Mouse (Mus musculus): Measurements from ENCODE around the gene Pcgf2. TPM values are rescaled to one million over a fixed set of nuclear protein-coding genes. Genes with fewer than 3 reads are reported as not detected.

Pcgf2 gene
- polyA plus RNA-seq, 1 experiment = 24.3 TPM

DNA sequence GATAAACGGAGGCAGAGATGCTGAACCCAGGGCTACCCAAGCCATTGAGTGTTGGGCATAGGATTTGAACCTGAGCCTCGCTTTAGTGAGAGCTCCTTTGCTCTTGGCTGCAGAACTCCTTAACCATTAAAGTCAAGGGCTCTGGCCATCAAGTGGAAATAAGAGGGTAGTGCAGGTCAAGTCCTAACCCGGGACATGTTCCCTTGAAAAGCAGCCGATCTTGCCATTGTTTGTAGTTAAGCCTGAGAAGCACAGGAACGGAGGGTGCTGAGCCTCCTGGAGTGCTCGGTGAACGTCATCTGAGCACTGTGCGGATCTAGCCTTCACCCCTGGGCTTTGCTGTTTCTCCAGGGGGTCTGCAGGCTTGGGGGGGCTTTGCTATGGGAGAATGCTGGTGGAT, 22.5 kb downstream of the Pcgf2 start:
- H3K4me2 ChIP-seq (ENCODE audit: low read depth) = no peak overlapping the region
- H3K4me3 ChIP-seq = no peak overlapping the region
- H3ac ChIP-seq (ENCODE audit: control insufficient read depth, insufficient read length) = no peak overlapping the region
- peaks cover 8% of the 10 kb centered on the region for H3K36me3 ChIP-seq (ENCODE audit: control insufficient read depth, insufficient read depth)
- no peaks in the 10 kb centered on the region for H3K79me2 ChIP-seq (ENCODE audit: control insufficient read depth, insufficient read depth)
- TF ChIP-seq MYOG (IDR thresholded peaks at IDR 0.05; ENCODE audit: control insufficient read depth in 1 of 3, insufficient read depth in 1 of 3, insufficient read length in 2 of 3, low read depth in 2 of 3) = no peak
- no peak for TF ChIP-seq MYOD1 (IDR thresholded peaks at IDR 0.05; ENCODE audit: control insufficient read depth in 1 of 3, insufficient read length in 2 of 3, low read depth in 2 of 3)
- no peak for TF ChIP-seq CEBPB (IDR thresholded peaks at IDR 0.05; ENCODE audit: insufficient read depth, poor library complexity, severe bottlenecking)
- no peak for TF ChIP-seq TCF3 (IDR thresholded peaks at IDR 0.05; ENCODE audit: insufficient read length, low read depth)
- no peak for TF ChIP-seq SRF (IDR thresholded peaks at IDR 0.05; ENCODE audit: control insufficient read depth, insufficient read length, low read depth)
- no peak for TF ChIP-seq MAX (IDR thresholded peaks at IDR 0.05; ENCODE audit: low read depth)
- no peak for TF ChIP-seq TCF12 (IDR thresholded peaks at IDR 0.05; ENCODE audit: insufficient read depth, poor library complexity, severe bottlenecking)
- no peak for TF ChIP-seq E2F4 (IDR thresholded peaks at IDR 0.05; ENCODE audit: insufficient read depth)
- TF ChIP-seq USF1 (IDR thresholded peaks at IDR 0.05; ENCODE audit: low read depth) = no peak
- no peak for TF ChIP-seq REST (IDR thresholded peaks at IDR 0.05; ENCODE audit: insufficient read depth, insufficient read length)
- no peak for TF ChIP-seq POLR2A (IDR thresholded peaks at IDR 0.05; ENCODE audit: insufficient read length, low read depth)
- no peak for TF ChIP-seq POLR2AphosphoS2 (IDR thresholded peaks at IDR 0.05; ENCODE audit: insufficient read length, low read depth)
- H3K27me3 ChIP-seq (ENCODE audit: control insufficient read depth, insufficient read depth, insufficient read length) = no peaks in the 10 kb centered on the region

DNA sequence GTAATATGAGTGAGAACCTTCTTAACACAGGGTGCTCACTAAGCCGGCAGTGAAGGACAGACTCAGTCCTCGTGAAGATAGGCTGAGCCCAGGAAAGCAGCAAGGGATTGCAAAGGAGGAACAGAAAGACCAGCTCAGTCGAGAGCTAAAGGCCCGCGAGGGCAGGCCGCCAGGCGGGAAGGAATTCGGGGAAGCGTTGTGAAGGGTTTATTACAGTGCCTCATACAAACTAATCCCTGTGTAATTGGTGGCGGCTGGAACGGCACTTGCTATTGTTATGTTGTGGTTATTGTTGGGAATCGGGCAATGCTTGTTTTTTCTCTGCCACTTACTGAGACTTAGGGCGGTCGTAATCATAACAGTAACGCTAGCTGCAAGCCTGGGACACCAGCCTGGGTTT, 22.9 kb downstream of the Pcgf2 start:
- Histone ChIP-seq H3K4me3 (no peak overlapping the region), H3K4me2 (ENCODE audit: low read depth) (no peak overlapping the region), H3K27me3 (ENCODE audit: control insufficient read depth, insufficient read depth, insufficient read length) (no peaks in the 10 kb centered on the region), H3K79me2 (ENCODE audit: control insufficient read depth, insufficient read depth) (no peaks in the 10 kb centered on the region), H3K36me3 (ENCODE audit: control insufficient read depth, insufficient read depth) (peaks cover 10% of the 10 kb centered on the region), H3ac (ENCODE audit: control insufficient read depth, insufficient read length) (no peak overlapping the region)
- TF ChIP-seq SRF (IDR thresholded peaks at IDR 0.05; ENCODE audit: control insufficient read depth, insufficient read length, low read depth) = no peak
- no peak for TF ChIP-seq TCF12 (IDR thresholded peaks at IDR 0.05; ENCODE audit: insufficient read depth, poor library complexity, severe bottlenecking)
- TF ChIP-seq MAX (IDR thresholded peaks at IDR 0.05; ENCODE audit: low read depth) = no peak

DNA sequence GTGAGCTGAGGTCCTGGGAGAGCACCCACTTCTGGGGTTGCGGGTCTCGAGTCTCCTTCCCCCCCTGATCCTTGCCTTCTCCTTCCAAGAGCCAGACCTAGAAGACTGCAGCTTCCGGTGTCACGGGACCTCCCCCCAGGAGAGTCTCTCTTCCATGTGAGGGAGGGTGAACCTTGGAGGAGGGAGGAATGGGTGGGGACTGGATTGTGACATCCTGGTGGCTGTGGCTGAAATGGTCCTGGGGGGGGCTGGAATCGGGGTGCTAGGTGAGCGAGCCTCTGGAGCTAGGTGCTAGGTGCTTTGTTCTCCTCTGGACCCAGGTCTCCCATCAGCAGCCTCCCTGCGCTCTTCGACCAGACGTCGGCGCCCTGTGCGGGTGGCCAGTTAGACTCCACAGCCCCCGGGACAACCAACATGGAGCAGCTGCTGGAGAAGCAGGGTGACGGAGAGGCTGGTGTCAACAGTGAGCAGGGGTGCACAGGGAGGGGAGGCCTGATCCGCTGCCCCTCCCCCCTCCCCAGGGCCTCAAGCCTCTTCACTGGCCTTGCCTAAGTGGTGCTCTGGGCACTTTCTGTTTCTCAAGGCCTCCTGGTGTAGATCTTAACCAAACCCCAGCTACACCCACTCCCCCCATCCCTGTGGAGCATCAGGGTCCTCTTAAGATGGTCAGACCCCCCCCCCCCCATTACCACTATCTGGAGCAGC, 24.1 kb downstream of the Pcgf2 start:
- Histone ChIP-seq H3K4me3 (no peak overlapping the region), H3ac (ENCODE audit: control insufficient read depth, insufficient read length) (no peak overlapping the region), H3K27me3 (ENCODE audit: control insufficient read depth, insufficient read depth, insufficient read length) (no peaks in the 10 kb centered on the region), H3K36me3 (ENCODE audit: control insufficient read depth, insufficient read depth) (peaks cover 16% of the 10 kb centered on the region), H3K4me2 (ENCODE audit: low read depth) (no peak overlapping the region), H3K79me2 (ENCODE audit: control insufficient read depth, insufficient read depth) (no peaks in the 10 kb centered on the region)
- TF ChIP-seq MYOD1 (IDR thresholded peaks at IDR 0.05; ENCODE audit: control insufficient read depth in 1 of 3, insufficient read length in 2 of 3, low read depth in 2 of 3) = no peak
- no peak for TF ChIP-seq SRF (IDR thresholded peaks at IDR 0.05; ENCODE audit: control insufficient read depth, insufficient read length, low read depth)
- no peak for TF ChIP-seq POLR2AphosphoS2 (IDR thresholded peaks at IDR 0.05; ENCODE audit: insufficient read length, low read depth)
- TF ChIP-seq CEBPB (IDR thresholded peaks at IDR 0.05; ENCODE audit: insufficient read depth, poor library complexity, severe bottlenecking) = no peak
- no peak for TF ChIP-seq REST (IDR thresholded peaks at IDR 0.05; ENCODE audit: insufficient read depth, insufficient read length)
- no peak for TF ChIP-seq MAX (IDR thresholded peaks at IDR 0.05; ENCODE audit: low read depth)
- no peak for TF ChIP-seq E2F4 (IDR thresholded peaks at IDR 0.05; ENCODE audit: insufficient read depth)
- TF ChIP-seq USF1 (IDR thresholded peaks at IDR 0.05; ENCODE audit: low read depth) = no peak
- no peak for TF ChIP-seq MYOG (IDR thresholded peaks at IDR 0.05; ENCODE audit: control insufficient read depth in 1 of 3, insufficient read depth in 1 of 3, insufficient read length in 2 of 3, low read depth in 2 of 3)
- no peak for TF ChIP-seq POLR2A (IDR thresholded peaks at IDR 0.05; ENCODE audit: insufficient read length, low read depth)
- no peak for TF ChIP-seq TCF12 (IDR thresholded peaks at IDR 0.05; ENCODE audit: insufficient read depth, poor library complexity, severe bottlenecking)
- TF ChIP-seq TCF3 (IDR thresholded peaks at IDR 0.05; ENCODE audit: insufficient read length, low read depth) = no peak

DNA sequence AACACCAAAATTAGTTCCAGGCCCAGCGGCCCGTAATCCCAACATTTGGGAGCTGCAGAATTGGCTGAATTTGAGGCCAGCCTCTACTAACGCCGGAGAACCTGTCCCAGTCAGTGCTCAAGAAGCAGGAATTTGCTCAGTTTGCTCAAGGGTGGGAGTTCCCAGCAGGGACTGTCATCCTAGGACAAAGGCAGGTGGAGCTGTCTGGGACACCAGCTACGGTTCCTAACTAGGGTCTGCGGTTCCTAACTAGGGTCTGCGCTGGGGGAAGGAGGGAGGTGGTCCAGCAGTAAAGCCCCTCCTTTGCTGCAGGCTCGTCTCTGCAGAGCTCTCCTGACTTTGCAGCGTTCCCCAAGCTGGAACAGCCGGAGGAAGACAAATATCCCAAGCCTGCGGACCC, 27.1 kb downstream of the Pcgf2 start:
- no peak overlapping the region for H3K4me2 ChIP-seq (ENCODE audit: low read depth)
- peaks cover 16% of the 10 kb centered on the region for H3K36me3 ChIP-seq (ENCODE audit: control insufficient read depth, insufficient read depth)
- no peaks in the 10 kb centered on the region for H3K79me2 ChIP-seq (ENCODE audit: control insufficient read depth, insufficient read depth)
- H3K4me3 ChIP-seq = no peak overlapping the region
- H3K27me3 ChIP-seq (ENCODE audit: control insufficient read depth, insufficient read depth, insufficient read length) = no peaks in the 10 kb centered on the region
- H3ac ChIP-seq (ENCODE audit: control insufficient read depth, insufficient read length) = no peak overlapping the region
- TF ChIP-seq USF1 (IDR thresholded peaks at IDR 0.05; ENCODE audit: low read depth) (no peak), REST (IDR thresholded peaks at IDR 0.05; ENCODE audit: insufficient read depth, insufficient read length) (no peak), MYOG (IDR thresholded peaks at IDR 0.05; ENCODE audit: control insufficient read depth in 1 of 3, insufficient read depth in 1 of 3, insufficient read length in 2 of 3, low read depth in 2 of 3) (no peak), TCF12 (IDR thresholded peaks at IDR 0.05; ENCODE audit: insufficient read depth, poor library complexity, severe bottlenecking) (no peak)

DNA sequence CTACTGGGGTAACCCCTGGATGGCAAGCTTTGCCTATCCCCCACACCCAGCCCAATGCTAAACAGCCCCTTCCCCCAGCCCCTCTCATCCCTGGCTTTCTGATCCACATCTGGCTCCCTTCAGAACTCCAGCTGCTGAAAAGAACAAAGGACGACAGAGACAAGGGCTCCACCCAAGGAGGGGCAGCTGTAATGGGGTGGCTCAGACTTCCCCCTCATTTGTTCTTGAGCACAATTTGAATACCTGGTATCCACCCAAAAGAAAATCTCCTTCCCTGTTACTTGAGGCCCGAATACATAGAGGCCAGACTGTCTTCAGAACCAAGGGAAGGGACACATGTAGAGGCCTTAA, 29.1 kb downstream of the Pcgf2 start:
- H3K4me2 ChIP-seq (ENCODE audit: low read depth) = no peak overlapping the region
- H3K4me3 ChIP-seq = no peak overlapping the region
- TF ChIP-seq E2F4 (IDR thresholded peaks at IDR 0.05; ENCODE audit: insufficient read depth) (no peak), MAX (IDR thresholded peaks at IDR 0.05; ENCODE audit: low read depth) (no peak), TCF3 (IDR thresholded peaks at IDR 0.05; ENCODE audit: insufficient read length, low read depth) (no peak), CEBPB (IDR thresholded peaks at IDR 0.05; ENCODE audit: insufficient read depth, poor library complexity, severe bottlenecking) (no peak), POLR2A (IDR thresholded peaks at IDR 0.05; ENCODE audit: insufficient read length, low read depth) (no peak), POLR2AphosphoS2 (IDR thresholded peaks at IDR 0.05; ENCODE audit: insufficient read length, low read depth) (no peak), SRF (IDR thresholded peaks at IDR 0.05; ENCODE audit: control insufficient read depth, insufficient read length, low read depth) (no peak), MYOG (IDR thresholded peaks at IDR 0.05; ENCODE audit: control insufficient read depth in 1 of 3, insufficient read depth in 1 of 3, insufficient read length in 2 of 3, low read depth in 2 of 3) (no peak), TCF12 (IDR thresholded peaks at IDR 0.05; ENCODE audit: insufficient read depth, poor library complexity, severe bottlenecking) (no peak), USF1 (IDR thresholded peaks at IDR 0.05; ENCODE audit: low read depth) (no peak), MYOD1 (IDR thresholded peaks at IDR 0.05; ENCODE audit: control insufficient read depth in 1 of 3, insufficient read length in 2 of 3, low read depth in 2 of 3) (no peak), REST (IDR thresholded peaks at IDR 0.05; ENCODE audit: insufficient read depth, insufficient read length) (no peak)
- H3K79me2 ChIP-seq (ENCODE audit: control insufficient read depth, insufficient read depth) = no peaks in the 10 kb centered on the region
- peaks cover 11% of the 10 kb centered on the region for H3K36me3 ChIP-seq (ENCODE audit: control insufficient read depth, insufficient read depth)
- no peak overlapping the region for H3ac ChIP-seq (ENCODE audit: control insufficient read depth, insufficient read length)
- no peaks in the 10 kb centered on the region for H3K27me3 ChIP-seq (ENCODE audit: control insufficient read depth, insufficient read depth, insufficient read length)

Measured in myocyte (in vitro differentiated cells).